Mouse (Mus musculus) left cerebral cortex, adult 9 months (tissue): Measurements from ENCODE around the gene Caps2.
A peak's percentile ranks its signal among the peaks of the same experiment; 100 is the strongest.
"Not testable (repeated sequence)": the region's sequence is repeated elsewhere in the genome, so short reads cannot be mapped to it uniquely, and the experiment has no call there.

Experiments
- DNase-seq, 2 experiments: peaks; one replicate each; pipeline ENCODE4 v3.0.0; 2022; ENCODE audit warnings: low spot score in 2 of 2

The Caps2 gene

DNA sequence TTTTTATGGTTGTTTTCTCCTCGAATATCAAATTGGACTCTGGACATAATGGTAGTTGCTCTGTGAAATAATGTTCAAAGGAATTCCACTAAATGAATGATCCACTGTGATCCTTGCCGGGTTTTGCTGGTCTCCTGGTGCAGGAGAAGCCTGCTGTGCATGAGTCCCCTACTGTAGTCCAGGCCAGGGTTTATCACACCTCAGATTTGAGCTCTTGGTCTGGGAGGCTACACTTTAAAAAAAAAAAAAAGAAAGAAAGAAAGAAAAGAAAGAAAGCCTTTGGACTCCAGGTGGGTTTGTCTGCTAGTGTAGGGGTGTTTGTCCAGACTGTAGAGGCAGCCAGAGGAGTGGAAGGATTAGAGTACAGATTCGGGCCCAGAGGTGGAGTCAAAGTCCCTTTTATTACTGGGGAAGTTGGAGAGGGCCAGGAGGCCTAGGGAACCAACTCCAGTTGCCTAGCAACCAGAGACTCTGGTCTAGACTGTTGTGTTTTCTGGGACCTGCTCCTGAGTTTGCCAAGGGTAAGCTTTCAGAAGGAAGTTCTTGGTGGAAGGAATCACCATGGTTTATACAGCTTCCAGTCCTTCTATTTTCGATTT, at the start of gene Caps2:
Gene Caps2, plus strand, starts transcription at position 454 of the 599 bp plus-strand sequence.
- DNase-seq, result no peak

DNA sequence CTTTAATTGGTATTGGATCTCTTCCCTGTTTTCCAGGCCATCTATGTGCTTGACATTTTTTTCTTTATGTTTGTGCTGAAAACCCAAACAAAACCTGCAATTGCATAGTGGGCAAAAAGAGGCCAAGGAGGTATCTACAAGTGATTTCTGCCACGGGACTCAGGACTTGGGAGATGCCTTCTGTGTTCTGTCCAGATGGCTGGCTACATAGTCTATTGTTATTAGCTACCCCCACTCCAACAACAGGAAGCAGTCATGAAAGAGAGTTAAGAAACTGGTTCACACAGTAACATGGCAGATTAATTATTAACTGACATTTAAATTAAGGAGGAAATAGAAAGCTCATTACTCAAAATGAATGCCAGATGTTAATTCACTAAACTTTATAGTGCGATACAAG, 38.3 kb upstream of the Caps2 start:
- not testable (repeated sequence) for DNase-seq

DNA sequence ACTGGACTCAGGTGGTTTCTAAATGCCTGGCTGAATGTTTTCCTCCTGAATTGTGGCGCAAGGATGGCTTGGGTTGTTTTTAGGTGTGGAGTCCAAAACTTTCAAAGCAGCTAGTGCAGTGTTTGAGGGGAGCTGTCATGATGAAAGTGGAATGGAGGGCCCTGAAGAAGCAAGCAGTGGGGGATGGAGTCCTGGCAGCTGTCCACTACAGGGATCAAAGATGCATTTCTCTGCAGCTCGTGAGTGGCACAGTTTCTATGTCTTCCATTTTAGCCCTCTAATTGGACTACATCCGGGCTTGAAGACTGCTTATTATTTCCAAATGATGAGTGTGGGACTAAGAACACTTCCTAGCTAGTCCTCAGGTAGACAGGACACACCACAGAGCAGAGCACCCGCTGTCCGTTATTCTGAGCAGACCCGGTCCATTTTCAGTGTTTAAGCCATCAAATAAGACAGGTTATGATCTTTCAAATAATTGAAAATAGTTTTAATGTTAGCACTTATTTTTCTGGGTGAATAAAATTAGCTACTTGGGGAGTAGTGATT, 35.7 kb upstream of the Caps2 start:
- not testable (repeated sequence) for DNase-seq

DNA sequence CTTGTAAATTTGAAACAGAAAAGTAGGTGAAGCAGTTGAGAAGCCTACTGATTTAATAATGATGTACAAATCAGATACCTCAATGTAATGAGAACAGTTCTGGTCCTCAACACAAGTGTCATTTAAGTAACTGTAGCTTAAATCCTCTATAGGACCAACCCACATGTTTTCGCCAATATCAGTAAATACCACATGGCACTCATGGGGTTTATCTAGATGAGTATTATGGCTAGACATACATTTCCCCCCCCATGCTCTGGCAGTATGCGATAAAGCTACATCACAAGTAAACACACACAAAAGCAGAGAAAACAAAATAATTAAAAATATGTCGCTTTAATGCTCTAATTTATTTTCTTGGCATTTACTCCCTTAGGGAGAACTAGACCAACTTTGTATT, 31.2 kb upstream of the Caps2 start:
- no peak for DNase-seq

DNA sequence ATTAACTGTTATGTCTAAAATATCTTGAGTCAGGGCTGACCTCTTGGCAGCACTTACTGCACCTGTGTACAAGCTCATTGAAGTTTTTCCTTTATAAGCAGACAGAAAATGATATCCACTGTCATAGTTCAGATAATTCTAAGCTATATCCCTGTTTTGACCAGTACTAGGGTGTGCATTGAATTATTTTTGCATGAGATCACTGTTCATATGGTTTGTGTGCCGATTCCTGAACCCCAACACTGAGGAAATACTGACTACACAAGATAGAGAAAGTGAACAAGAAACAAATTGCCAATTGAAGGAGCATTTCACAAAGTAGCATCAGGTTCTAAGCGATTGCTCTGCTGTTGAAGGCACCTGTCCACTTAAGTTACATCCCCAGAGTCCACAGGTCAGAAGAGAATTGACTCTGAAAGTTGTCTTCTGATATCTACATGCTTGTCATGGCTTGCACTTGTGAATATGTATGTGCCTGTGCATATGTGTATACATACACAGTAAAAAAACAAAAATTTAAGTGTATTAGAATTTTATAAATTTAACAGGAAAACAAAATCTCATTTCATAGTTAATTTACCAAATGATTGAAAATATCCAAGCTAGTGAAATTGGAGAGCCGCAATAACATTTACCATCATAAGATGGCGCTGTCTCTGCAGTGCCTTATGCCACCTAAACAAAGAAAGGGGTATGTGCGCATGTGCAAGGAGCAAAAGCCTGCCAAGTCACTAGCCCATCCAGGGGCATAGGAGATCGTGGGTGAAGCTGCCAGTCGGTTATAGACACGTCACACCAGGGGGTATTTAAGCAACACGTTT, 25.2 kb upstream of the Caps2 start:
- DNase-seq, result peak in 1 of 2 experiments; percentile 65

DNA sequence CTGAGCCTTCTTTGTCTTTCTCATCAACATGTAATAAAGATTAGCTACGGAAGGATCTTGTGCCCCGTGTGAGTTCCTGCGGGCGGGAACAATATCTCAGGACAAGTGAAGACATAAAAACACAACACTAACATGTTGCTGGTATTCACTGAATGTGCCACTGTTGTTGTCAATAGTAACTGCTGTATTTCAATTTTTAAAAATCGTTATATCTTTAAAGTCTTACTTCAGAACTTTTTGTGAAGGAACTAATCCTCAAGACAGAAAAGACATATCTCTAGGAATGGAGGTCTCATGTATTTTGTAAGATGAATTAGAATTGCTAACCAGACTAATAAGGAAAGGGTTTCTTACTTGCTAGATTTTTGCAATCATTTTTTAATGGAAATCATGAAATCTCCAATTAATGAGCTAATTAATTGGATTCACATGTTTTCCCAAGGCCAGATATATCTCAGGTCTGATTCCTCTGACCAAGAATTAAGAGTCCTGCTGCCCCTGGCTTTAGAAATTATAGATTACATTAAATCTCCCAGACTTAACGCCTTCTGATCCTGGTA, 24.5 kb upstream of the Caps2 start:
- DNase-seq, result no peak

DNA sequence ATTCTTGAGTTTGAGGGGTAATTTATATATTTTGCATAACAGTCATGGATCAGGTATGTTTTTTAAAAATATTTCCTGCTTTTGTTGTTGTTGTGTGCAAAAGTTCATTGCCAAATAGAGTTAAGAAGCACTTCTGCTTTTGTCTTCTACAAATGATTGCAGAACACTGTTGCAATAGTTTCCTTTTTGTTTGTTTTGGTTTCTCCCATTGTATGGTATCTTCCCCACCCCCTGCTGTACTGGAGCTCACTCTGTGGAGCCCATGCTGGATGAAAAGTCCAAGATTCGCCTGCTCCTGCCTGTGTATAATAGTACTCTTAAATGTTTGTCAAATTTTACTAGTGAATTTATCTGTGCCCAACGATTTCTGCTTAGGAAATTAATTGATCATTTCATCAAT, 23.6 kb upstream of the Caps2 start:
- no peak for DNase-seq

DNA sequence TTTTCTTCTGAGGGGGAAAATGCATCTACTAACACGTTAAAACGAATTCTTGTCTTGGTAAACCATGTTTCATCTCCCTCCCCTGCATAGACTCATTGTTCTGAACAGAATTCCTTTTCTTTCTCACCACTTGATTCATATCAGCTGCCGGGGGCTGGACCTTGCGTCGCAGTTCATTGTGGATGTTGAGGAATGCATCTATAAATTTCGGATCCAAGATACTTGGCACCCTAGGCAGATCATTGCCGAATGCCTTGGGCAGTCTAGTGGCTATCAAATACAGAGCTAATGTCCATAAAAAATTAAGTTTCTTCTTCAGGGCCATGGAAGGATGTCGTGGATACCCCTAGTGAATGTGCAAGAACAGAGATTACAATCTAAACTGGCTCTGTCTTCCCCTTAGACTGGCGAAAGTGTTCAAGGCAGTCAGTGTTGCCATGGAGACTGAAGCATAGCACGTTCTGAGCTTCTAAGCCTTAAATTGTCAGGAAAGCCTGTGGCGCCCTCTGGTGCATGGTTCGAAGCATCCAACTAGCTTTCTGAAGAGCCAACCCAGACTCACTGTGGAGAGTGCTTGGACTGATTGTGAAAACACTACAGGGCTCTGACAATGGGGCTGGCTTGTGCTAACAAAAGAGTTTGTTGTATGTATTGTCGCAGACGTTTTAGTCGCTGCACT, 3.4 kb upstream of the Caps2 start, which contains the start of gene Glipr1l3:
Gene Glipr1l3, minus strand, starts transcription at position 446 of the 679 bp plus-strand sequence.
- peak; percentile 73 to 93 for DNase-seq

DNA sequence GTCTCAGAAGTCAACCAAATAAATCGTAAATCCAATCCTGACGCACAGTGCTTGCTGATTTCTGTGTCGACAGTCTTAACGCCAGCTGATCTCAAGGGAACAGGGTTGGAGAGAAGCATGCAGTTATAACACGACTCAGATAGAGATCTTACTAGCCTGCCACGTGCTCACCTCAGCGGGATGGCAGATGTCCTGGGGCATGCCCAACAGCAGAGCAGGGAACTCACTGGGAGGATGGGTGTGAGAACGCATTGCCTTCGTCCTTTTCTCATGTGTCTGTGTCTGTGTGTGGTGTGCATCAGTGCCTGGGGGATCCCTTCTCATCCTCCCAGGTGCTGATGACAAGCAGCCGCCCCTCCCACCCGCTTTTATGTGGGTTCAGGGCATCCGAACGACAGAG, 13.6 kb downstream of the Caps2 start:
- not testable (repeated sequence) for DNase-seq

DNA sequence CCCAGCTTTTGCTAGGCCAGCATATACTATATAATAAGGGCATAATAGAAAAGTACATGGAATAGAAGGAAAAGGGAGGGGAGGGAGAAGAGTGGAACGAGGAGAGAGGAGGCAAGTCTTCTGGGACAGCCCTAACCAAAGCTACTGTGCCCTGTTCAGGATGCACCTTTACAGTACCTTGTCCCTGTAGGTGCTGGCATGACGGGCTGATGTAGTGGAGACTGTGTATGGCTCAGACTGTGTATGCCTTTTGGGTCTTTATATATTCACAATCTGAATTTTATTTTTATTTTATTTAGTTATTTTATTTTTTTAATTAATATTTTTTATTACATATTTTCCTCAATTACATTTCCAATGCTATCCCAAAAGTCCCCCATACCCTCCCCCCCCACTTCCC, 30.5 kb downstream of the Caps2 start:
- DNase-seq, result not testable (repeated sequence)

DNA sequence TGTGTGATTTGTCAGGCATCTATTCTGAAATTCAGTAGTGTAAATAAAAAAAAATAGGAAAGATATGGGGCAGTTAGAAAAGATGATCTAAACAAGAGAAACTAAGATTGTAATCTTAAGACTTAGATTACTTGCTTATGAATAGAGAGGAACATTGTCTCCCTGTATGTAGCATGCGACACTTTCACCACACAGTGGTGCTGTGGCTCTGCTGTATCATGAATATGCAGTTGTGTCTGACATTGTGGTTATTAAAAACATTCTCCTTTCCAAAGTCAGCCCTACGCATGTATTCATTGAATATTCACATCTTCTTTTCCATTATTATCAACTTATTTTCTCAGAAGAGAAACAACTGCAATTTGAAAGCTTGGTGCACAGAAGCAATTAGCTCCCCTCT, 40.0 kb downstream of the Caps2 start:
- peak; percentile 3 to 49 for DNase-seq

DNA sequence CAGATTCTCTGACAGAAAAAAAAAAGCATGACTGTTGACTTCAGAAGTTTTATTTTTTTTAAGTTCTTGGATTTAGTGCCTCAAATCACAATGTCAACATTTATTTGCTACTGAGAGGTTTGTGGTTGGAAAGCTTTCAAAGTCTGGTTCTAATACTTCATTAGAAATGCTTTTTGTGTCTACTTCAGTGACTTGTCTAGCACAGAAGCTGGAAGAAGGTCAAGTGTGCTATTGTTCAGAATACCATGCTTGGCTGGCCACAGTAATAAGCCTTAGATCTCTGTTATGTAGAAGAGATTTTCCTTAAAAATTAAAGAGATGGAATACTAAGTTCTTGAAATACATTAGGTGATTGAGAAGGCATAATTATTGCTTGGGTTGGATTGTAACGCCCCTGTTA, 63.7 kb downstream of the Caps2 start:
- no peak for DNase-seq

DNA sequence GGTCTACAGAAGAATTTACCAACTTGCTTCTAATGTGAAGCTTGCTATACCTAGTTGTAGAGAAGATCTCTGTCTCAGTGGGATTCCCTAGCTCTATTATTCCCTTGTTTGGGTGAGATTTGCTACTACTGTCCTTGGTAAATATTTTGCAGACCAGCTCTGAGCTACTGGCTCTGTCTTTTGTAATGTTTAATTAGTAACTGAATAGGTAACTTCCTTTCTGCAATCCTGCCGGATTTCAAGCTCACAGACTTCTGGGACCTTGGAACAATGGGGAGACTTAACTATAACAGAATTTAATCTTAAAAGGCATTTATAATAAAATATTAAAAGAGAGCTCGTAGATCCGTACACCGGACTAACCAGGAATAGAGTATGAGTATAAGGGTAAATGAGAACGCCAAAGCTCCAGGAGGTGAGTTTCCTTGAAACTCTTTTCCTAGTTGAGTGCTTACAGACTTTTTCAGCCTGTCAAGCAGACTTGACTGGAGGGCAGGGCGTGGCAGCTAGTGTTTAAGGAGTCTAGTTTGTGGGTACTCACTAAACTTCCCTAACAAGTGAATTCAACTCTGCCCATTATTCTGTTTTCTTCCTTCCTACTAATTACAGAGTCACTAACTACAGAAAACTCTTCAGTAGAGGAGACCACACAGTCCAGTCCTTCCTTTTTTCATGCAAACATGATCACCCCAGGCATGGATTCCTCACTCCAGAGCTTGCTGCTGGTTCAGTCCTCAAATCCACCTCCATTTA, 65.8 kb downstream of the Caps2 start:
- DNase-seq, result not testable (repeated sequence)

DNA sequence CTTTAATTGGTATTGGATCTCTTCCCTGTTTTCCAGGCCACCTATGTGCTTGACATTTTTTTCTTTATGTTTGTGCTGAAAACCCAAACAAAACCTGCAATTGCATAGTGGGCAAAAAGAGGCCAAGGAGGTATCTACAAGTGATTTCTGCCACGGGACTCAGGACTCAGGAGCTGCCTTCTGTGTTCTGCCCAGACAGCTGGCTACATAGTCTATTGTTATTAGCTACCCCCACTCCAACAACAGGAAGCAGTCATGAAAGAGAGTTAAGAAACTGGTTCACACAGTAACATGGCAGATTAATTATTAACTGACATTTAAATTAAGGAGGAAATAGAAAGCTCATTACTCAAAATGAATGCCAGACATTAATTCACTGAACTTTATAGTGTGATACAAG, 69.3 kb downstream of the Caps2 start:
- DNase-seq, result not testable (repeated sequence)

DNA sequence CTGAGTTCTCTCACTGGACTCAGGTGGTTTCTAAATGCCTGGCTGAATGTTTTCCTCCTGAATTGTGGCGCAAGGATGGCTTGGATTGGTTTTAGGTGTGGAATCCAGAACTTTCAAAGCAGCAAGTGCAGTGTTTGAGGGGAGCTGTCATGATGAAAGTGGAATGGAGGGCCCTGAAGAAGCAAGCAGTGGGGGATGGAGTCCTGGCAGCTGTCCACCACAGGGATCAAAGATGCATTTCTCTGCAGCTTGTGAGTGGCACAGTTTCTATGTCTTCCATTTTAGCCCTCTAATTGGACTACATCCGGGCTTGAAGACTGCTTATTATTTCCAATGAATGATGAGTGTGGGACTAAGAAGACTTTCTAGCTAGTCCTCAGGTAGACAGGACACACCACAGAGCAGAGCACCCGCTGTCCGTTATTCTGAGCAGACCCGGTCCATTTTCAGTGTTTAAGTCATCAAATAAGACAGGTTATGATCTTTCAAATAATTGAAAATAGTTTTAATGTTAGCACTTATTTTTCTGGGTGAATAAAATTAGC, 72.0 kb downstream of the Caps2 start:
- not testable (repeated sequence) for DNase-seq

DNA sequence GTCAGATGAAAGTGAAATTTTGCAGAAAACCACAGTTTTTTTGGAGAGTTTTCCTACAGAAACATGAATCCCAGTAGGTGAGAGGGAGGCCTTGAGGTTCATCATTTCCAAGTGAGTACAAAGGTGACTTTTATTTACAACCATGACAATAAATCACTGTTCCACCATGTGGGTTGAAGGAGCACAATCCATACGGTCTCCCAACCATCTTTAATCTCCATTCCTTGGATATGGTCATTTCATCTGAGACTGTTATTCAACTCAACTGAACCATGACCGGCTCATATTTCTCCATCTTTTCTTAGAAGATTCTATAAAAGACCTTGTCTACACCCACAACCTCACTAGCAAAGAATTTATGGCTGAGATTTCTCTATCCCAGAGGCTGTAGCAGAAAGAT, 84.9 kb downstream of the Caps2 start:
- no peak for DNase-seq

DNA sequence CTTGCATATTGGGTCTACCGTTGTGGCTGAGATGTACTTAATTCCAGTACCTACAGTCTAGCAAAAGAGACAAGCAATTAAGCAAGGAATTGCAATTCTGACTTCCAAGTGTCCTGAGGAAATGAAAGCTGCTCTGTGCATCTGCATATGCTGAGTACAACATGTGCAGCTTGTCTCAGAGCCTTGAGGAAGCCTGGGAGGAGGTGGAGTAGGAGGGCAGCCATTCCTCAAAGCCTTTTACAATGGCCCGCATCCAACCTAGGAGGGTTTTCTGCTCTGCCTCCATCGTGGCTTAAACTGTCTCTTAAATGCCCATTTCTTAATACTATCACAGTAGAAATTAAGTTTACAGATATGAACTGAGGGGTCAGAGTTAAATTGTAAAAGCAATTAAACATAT, 100.0 kb downstream of the Caps2 start:
- DNase-seq, result peak in 1 of 2 experiments; percentile 47
